Mouse (Mus musculus): Measurements from ENCODE around the gene Lipt2. TPM values are rescaled to one million over a fixed set of nuclear protein-coding genes. Genes with fewer than 3 reads are reported as not detected.

Gene Lipt2
- 0.02 and 0.13 TPM in 2 replicates for polyA plus RNA-seq (2012)

DNA sequence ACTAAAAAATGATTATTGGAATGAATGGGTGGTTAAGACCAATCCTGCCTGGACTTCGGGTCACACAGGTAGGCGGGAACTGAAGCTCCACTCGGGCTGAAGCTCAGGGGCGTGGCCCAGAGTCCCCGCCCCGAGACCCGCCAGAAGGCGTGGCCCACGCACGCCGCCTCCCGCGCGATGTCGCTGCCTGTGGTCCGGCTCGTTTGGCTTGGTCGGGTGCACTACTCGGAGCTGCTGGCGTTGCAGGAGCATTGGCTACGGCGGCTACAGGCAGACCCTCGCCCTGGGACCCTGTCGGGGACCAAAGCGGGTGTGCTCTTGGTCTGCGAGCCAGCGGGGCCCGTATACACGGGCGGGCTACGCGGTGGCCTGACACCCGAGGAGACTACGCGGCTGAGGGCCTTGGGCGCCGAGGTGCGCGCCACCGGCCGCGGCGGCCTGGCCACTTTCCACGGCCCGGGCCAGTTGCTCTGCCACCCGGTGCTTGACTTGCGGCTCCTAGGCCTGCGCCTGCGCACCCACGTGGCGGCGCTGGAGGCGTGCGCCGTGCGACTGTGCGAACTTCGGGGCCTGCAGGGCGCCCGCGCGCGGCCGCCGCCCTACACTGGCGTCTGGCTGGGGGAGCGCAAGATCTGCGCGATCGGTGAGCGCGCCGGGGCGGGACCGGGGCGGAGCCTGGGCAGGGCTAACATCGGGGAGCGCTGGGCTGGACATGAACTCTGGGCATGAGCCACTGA, at the start of gene Lipt2:
Gene Lipt2 (plus strand): TSS at position 173 of the 737 bp plus-strand sequence.
- Histone ChIP-seq H3K9me3 (ENCODE audit: control insufficient read depth, low read length) (no peaks in the 10 kb centered on the region), H3K36me3 (ENCODE audit: control insufficient read depth) (no peaks in the 10 kb centered on the region), H3K4me1 (ENCODE audit: control insufficient read depth) (peaks cover 14% of the 10 kb centered on the region), H3K27me3 (ENCODE audit: control insufficient read depth) (peaks cover under 1% of the 10 kb centered on the region; the same call in 1 of the 2 replicates), H3K4me3 (replicated peaks) (peak within 1 kb of the TSS; percentile 82)
- TF ChIP-seq GATA1 (IDR thresholded peaks at IDR 0.05; ENCODE audit: low read length) (no peak), TAL1 (IDR thresholded peaks at IDR 0.05; ENCODE audit: low read length) (no peak)

GRCm38 (mm10) chr7:100111506-100111905, 47.6 kb upstream of the Lipt2 start:
- no peak for TF ChIP-seq GATA1 (IDR thresholded peaks at IDR 0.05; ENCODE audit: low read length)
- TF ChIP-seq TAL1 (IDR thresholded peaks at IDR 0.05; ENCODE audit: low read length), result no peak
- Histone ChIP-seq H3K36me3 (ENCODE audit: control insufficient read depth) (peaks cover 98% of the 10 kb centered on the region), H3K27me3 (ENCODE audit: control insufficient read depth) (no peaks in the 10 kb centered on the region), H3K9me3 (ENCODE audit: control insufficient read depth, low read length) (no peaks in the 10 kb centered on the region), H3K4me3 (replicated peaks) (no peak overlapping the region), H3K4me1 (ENCODE audit: control insufficient read depth) (peaks cover 4% of the 10 kb centered on the region; the same call in 1 of the 2 replicates)

DNA sequence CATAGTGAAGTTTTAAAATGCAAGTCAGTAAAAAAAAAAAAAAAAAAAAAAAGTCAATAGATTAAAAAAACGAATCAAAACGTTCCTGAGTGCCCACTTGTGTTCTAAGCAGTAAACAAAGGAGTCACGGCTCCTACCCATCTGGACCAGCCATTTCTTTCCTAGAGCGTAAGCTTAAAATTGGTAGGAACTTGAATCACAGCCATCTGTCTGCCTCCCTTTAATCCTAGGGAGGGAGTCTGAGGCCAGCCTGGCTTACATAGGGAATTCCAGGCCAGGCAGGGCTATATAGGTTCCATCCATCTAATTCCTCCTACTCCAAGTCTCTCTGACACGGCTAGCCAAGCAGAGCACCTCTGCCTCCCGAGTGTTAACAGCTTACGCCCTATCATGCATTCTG, 45.3 kb upstream of the Lipt2 start:
- peaks cover 14% of the 10 kb centered on the region for H3K4me1 ChIP-seq (ENCODE audit: control insufficient read depth)
- no peaks in the 10 kb centered on the region for H3K27me3 ChIP-seq (ENCODE audit: control insufficient read depth)
- H3K9me3 ChIP-seq (ENCODE audit: control insufficient read depth, low read length), result no peaks in the 10 kb centered on the region
- no peak overlapping the region for H3K4me3 ChIP-seq (replicated peaks)
- TF ChIP-seq TAL1 (IDR thresholded peaks at IDR 0.05; ENCODE audit: low read length), result no peak
- no peak for TF ChIP-seq GATA1 (IDR thresholded peaks at IDR 0.05; ENCODE audit: low read length)
- peaks cover 100% of the 10 kb centered on the region for H3K36me3 ChIP-seq (ENCODE audit: control insufficient read depth)

GRCm38 (mm10) chr7:100114279-100114678, 44.8 kb upstream of the Lipt2 start:
- no peak for TF ChIP-seq TAL1 (IDR thresholded peaks at IDR 0.05; ENCODE audit: low read length)
- TF ChIP-seq GATA1 (IDR thresholded peaks at IDR 0.05; ENCODE audit: low read length), result no peak
- Histone ChIP-seq H3K4me1 (ENCODE audit: control insufficient read depth) (peaks cover 18% of the 10 kb centered on the region), H3K9me3 (ENCODE audit: control insufficient read depth, low read length) (no peaks in the 10 kb centered on the region), H3K4me3 (replicated peaks) (no peak overlapping the region), H3K36me3 (ENCODE audit: control insufficient read depth) (peaks cover 100% of the 10 kb centered on the region), H3K27me3 (ENCODE audit: control insufficient read depth) (no peaks in the 10 kb centered on the region)

DNA sequence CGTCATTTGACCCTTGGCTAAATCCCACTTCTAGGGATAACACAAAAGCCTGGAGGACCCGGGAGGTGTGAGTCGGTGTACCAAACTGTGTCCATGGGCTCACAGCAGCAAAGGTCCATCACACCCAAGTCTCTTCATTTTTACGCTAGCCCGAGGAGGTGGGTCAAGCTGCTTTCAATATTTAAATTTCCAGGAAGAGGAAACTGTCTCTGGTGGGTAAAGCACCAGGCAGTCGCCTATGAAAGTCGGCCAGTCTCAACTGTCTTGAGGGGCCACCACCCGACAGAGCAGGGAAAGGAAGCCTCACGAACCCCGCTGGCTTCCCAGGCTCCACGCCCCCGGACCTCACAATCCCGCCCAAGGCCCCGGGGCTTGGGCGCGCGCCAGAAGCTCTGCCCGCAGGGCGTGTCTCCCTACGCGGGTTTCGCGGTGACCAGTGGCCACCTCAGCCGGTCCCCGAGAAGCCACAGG, 38.3 kb upstream of the Lipt2 start:
- Histone ChIP-seq H3K4me1 (ENCODE audit: control insufficient read depth) (peaks cover 44% of the 10 kb centered on the region), H3K27me3 (ENCODE audit: control insufficient read depth) (no peaks in the 10 kb centered on the region), H3K36me3 (ENCODE audit: control insufficient read depth) (peaks cover 42% of the 10 kb centered on the region), H3K9me3 (ENCODE audit: control insufficient read depth, low read length) (peaks cover 4% of the 10 kb centered on the region), H3K4me3 (replicated peaks) (peak overlapping the region; percentile 95)
- TF ChIP-seq GATA1 (IDR thresholded peaks at IDR 0.05; ENCODE audit: low read length), result no peak
- TF ChIP-seq TAL1 (IDR thresholded peaks at IDR 0.05; ENCODE audit: low read length), result no peak

GRCm38 (mm10) chr7:100121376-100121789, 37.7 kb upstream of the Lipt2 start, which contains the start of gene Pold3:
Gene Pold3, minus strand, starts transcription at chr7:100121565.
- Histone ChIP-seq H3K4me1 (ENCODE audit: control insufficient read depth) (peaks cover 44% of the 10 kb centered on the region), H3K27me3 (ENCODE audit: control insufficient read depth) (no peaks in the 10 kb centered on the region), H3K36me3 (ENCODE audit: control insufficient read depth) (peaks cover 37% of the 10 kb centered on the region), H3K4me3 (replicated peaks) (peak within 1 kb of the TSS; percentile 95), H3K9me3 (ENCODE audit: control insufficient read depth, low read length) (peaks cover 4% of the 10 kb centered on the region)
- TF ChIP-seq GATA1 (IDR thresholded peaks at IDR 0.05; ENCODE audit: low read length) (no peak), TAL1 (IDR thresholded peaks at IDR 0.05; ENCODE audit: low read length) (no peak)

- peaks cover 16% of the 10 kb centered on the region for H3K36me3 ChIP-seq (ENCODE audit: control insufficient read depth)
- H3K4me1 ChIP-seq (ENCODE audit: control insufficient read depth), result peaks cover 36% of the 10 kb centered on the region
- H3K4me3 ChIP-seq (replicated peaks), result no peak overlapping the region
- TF ChIP-seq TAL1 (IDR thresholded peaks at IDR 0.05; ENCODE audit: low read length), result no peak
- TF ChIP-seq GATA1 (IDR thresholded peaks at IDR 0.05; ENCODE audit: low read length), result no peak
- no peaks in the 10 kb centered on the region; the same call in 1 of the 2 replicates for H3K27me3 ChIP-seq (ENCODE audit: control insufficient read depth)
- H3K9me3 ChIP-seq (ENCODE audit: control insufficient read depth, low read length), result peaks cover 7% of the 10 kb centered on the region
These were observed 35.6 kb upstream of the Lipt2 start for GRCm38 (mm10) chr7:100123486-100123885.

DNA sequence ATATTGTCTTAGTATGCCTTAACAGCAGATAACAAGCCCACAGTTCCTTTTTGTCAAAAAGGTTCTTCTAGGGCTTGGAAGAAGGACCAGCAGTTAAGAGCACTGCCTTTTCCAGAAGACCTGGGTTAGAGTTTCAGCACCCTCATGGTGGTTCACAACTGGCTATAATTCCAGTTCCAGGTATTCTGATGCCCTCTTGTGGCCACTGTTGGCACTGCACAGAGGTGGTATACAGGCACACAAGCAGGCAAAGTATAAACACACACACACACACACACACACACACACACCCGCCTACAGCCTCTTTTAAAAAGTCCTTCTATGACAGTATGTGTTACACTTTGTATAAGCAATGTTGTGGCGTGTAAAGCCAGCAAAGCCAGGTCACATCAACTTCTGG, 34.9 kb upstream of the Lipt2 start:
- TF ChIP-seq TAL1 (IDR thresholded peaks at IDR 0.05; ENCODE audit: low read length) (no peak), GATA1 (IDR thresholded peaks at IDR 0.05; ENCODE audit: low read length) (no peak)
- H3K9me3 ChIP-seq (ENCODE audit: control insufficient read depth, low read length), result peaks cover 7% of the 10 kb centered on the region
- H3K36me3 ChIP-seq (ENCODE audit: control insufficient read depth), result peaks cover 9% of the 10 kb centered on the region
- H3K4me3 ChIP-seq (replicated peaks), result no peak overlapping the region
- peaks cover 28% of the 10 kb centered on the region for H3K4me1 ChIP-seq (ENCODE audit: control insufficient read depth)
- H3K27me3 ChIP-seq (ENCODE audit: control insufficient read depth), result no peaks in the 10 kb centered on the region; the same call in 1 of the 2 replicates

DNA sequence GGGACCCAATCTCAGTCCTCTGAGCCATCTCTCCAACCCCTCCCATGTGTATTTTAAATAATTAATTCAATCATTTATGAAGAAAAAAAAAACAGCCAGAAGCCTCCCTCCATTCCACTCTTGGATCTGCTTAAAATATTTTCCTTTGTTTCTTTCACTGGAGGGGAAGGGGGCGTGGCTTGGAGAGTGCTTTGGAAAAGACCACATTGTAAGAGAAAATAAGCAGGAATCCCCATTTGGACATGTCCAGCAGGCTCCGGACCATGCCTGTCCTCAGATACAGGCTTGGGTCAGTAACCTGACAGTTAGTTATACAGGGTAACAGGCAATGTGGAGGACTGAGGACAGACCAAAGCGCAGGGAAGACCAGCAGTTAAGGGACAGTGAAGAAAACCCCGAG, 33.9 kb upstream of the Lipt2 start:
- H3K4me1 ChIP-seq (ENCODE audit: control insufficient read depth), result peaks cover 20% of the 10 kb centered on the region
- no peaks in the 10 kb centered on the region; the same call in 1 of the 2 replicates for H3K27me3 ChIP-seq (ENCODE audit: control insufficient read depth)
- TF ChIP-seq TAL1 (IDR thresholded peaks at IDR 0.05; ENCODE audit: low read length), result no peak
- H3K4me3 ChIP-seq (replicated peaks), result no peak overlapping the region
- no peaks in the 10 kb centered on the region for H3K36me3 ChIP-seq (ENCODE audit: control insufficient read depth)
- H3K9me3 ChIP-seq (ENCODE audit: control insufficient read depth, low read length), result peaks cover 7% of the 10 kb centered on the region

Measured in erythroblast, embryonic 14.5 days (primary cell).